Mouse (Mus musculus) C2C12 (cell line): ENCODE measurements around the gene Mnd1. TPM values are rescaled to one million over a fixed set of nuclear protein-coding genes. Genes with fewer than 3 reads are reported as not detected.

ENCODE experiments used
- H3K27me3 ChIP-seq: one replicate; pipeline ENCODE4 v1.6.1; 2011; ENCODE audit not compliant: control insufficient read depth, insufficient read depth, insufficient read length
- H3K36me3 ChIP-seq: one replicate; pipeline ENCODE4 v1.6.1; 2011; ENCODE audit not compliant: control insufficient read depth, insufficient read depth
- H3K4me3 ChIP-seq: one replicate; pipeline ENCODE4 v1.5.1; 2011; ENCODE audit warnings: mild to moderate bottlenecking, control low read depth; ENCODE audit not compliant: poor library complexity, insufficient read depth, severe bottlenecking
- H3K79me2 ChIP-seq: one replicate; pipeline ENCODE4 v1.6.1; 2011; ENCODE audit not compliant: control insufficient read depth, insufficient read depth
- H3K79me3 ChIP-seq: one replicate; pipeline ENCODE4 v1.6.1; 2011; ENCODE audit warnings: low read depth, control low read depth
- H3ac ChIP-seq: one replicate; pipeline ENCODE3; 2011; ENCODE audit warnings: low read depth; ENCODE audit not compliant: control insufficient read depth, insufficient read length
- CEBPB ChIP-seq: IDR thresholded peaks from one replicate; pipeline ENCODE4 v1.6.1; 2011; ENCODE audit warnings: low read depth, mild to moderate bottlenecking, control low read depth, moderate library complexity
- CTCF ChIP-seq: IDR thresholded peaks from one replicate; pipeline ENCODE4 v1.5.1; 2011; ENCODE audit not compliant: control insufficient read depth, insufficient read depth, insufficient read length
- FOSL1 ChIP-seq: IDR thresholded peaks from one replicate; pipeline ENCODE4 v1.8.0; 2011; ENCODE audit warnings: mild to moderate bottlenecking, low read length; ENCODE audit not compliant: poor library complexity, insufficient read depth, severe bottlenecking
- MAX ChIP-seq: IDR thresholded peaks from one replicate; pipeline ENCODE4 v1.6.1; 2011; ENCODE audit warnings: mild to moderate bottlenecking, control low read depth
- MYOD1 ChIP-seq: IDR thresholded peaks from one replicate; pipeline ENCODE4 v1.6.1; 2011; ENCODE audit warnings: low read depth; ENCODE audit not compliant: control insufficient read depth, insufficient read length
- MYOG ChIP-seq: IDR thresholded peaks from one replicate; pipeline ENCODE4 v1.6.1; 2011; ENCODE audit not compliant: control insufficient read depth, insufficient read length; ENCODE audit errors: extremely low read depth
- USF1 ChIP-seq: IDR thresholded peaks from one replicate; pipeline ENCODE4 v1.6.1; 2011; ENCODE audit warnings: low read depth, mild to moderate bottlenecking, control low read depth, moderate library complexity
- polyA plus RNA-seq: library from polyadenylated mRNA; unstranded; fragments of >200 nt; fragmentation: generic; extraction: Trizol; gene quantifications from one replicate; pipeline ENCODE4 v1.2.1, GENCODE M21; 2012; ENCODE audit warnings: missing spikeins

Gene Mnd1
- polyA plus RNA-seq, 1 experiment: 11.1 TPM

- Histone ChIP-seq H3K4me3 (no peak overlapping the region), H3K27me3 (no peaks in the 10 kb centered on the region), H3K79me3 (no peaks in the 10 kb centered on the region), H3K79me2 (no peaks in the 10 kb centered on the region), H3K36me3 (no peaks in the 10 kb centered on the region), H3ac (no peak overlapping the region)
- TF ChIP-seq USF1 (no peak), FOSL1 (no peak), MYOG (no peak), CTCF (no peak), MAX (no peak), MYOD1 (no peak), CEBPB (no peak)
Observed at GRCm38 (mm10) chr3:84177834-84178233, 22.2 kb upstream of the Mnd1 start.

GRCm38 (mm10) chr3:84175337-84176315 lies 20.0 kb upstream of the Mnd1 start:
- Histone ChIP-seq H3K79me2 (no peaks in the 10 kb centered on the region), H3ac (no peak overlapping the region), H3K4me3 (no peak overlapping the region), H3K27me3 (no peaks in the 10 kb centered on the region), H3K36me3 (no peaks in the 10 kb centered on the region), H3K79me3 (no peaks in the 10 kb centered on the region)
- TF ChIP-seq MYOG (no peak), CTCF (peak; percentile 41)

GRCm38 (mm10) chr3:84173581-84174154 lies 18.1 kb upstream of the Mnd1 start, which contains the start of gene Gm6525:
TSS of gene Gm6525 (plus strand) at chr3:84174104.
- H3K79me3 ChIP-seq: no peaks in the 10 kb centered on the region
- no peaks in the 10 kb centered on the region for H3K27me3 ChIP-seq
- no peak within 1 kb of the TSS for H3ac ChIP-seq
- no peak within 1 kb of the TSS for H3K4me3 ChIP-seq
- TF ChIP-seq MAX: no peak
- TF ChIP-seq MYOD1: no peak
- TF ChIP-seq CEBPB: no peak
- no peak for TF ChIP-seq MYOG
- H3K36me3 ChIP-seq: no peaks in the 10 kb centered on the region
- no peaks in the 10 kb centered on the region for H3K79me2 ChIP-seq

GRCm38 (mm10) chr3:84172406-84172805 lies 16.8 kb upstream of the Mnd1 start:
- Histone ChIP-seq H3K27me3 (no peaks in the 10 kb centered on the region), H3K79me3 (no peaks in the 10 kb centered on the region), H3K36me3 (no peaks in the 10 kb centered on the region), H3K4me3 (no peak overlapping the region), H3ac (no peak overlapping the region), H3K79me2 (no peaks in the 10 kb centered on the region)
- TF ChIP-seq FOSL1 (no peak), MYOD1 (no peak), MAX (no peak), MYOG (no peak), CTCF (no peak), USF1 (no peak), CEBPB (no peak)

- no peak overlapping the region for H3K4me3 ChIP-seq
- H3K36me3 ChIP-seq: no peaks in the 10 kb centered on the region
- H3ac ChIP-seq: no peak overlapping the region
- H3K79me3 ChIP-seq: no peaks in the 10 kb centered on the region
- TF ChIP-seq FOSL1 (no peak), CTCF (no peak), MYOG (no peak), USF1 (no peak), CEBPB (no peak), MYOD1 (no peak), MAX (no peak)
- H3K79me2 ChIP-seq: no peaks in the 10 kb centered on the region
- H3K27me3 ChIP-seq: no peaks in the 10 kb centered on the region
Observed at GRCm38 (mm10) chr3:84169393-84170005, 13.9 kb upstream of the Mnd1 start.

GRCm38 (mm10) chr3:84168943-84169342 lies 13.4 kb upstream of the Mnd1 start:
- TF ChIP-seq CEBPB (no peak), MYOG (no peak), MYOD1 (no peak)

More at GRCm38 (mm10) chr3:84168943-84169342, 13.4 kb upstream of the Mnd1 start:
- Histone ChIP-seq H3K79me2 (no peaks in the 10 kb centered on the region), H3K36me3 (no peaks in the 10 kb centered on the region), H3K79me3 (no peaks in the 10 kb centered on the region), H3ac (no peak overlapping the region), H3K27me3 (no peaks in the 10 kb centered on the region), H3K4me3 (no peak overlapping the region)
